Mouse (Mus musculus) forebrain, embryonic 11.5 days (tissue): ENCODE measurements around the gene Neil1. TPM values are rescaled to one million over a fixed set of nuclear protein-coding genes. Genes with fewer than 3 reads are reported as not detected.
A peak's percentile ranks its signal among the peaks of the same experiment; 100 is the strongest.

Source experiments
- ATAC-seq: fragments of 200-750 bp; cut with Nextera tagmentation; replicated peaks from 2 replicates; pipeline ENCODE4 v1.8.0; 2017; ENCODE audit warnings: moderate TSS enrichment; ENCODE audit not compliant: low FRiP score
- DNase-seq: peaks from one replicate; pipeline ENCODE4 v3.0.0-alpha.2; 2017; ENCODE audit warnings: low spot score
- H3K27ac ChIP-seq: fragments of 300-500 bp; sonication (generic); 2 replicates; pipeline ENCODE4 v1.5.1; 2014; ENCODE audit warnings: low read depth, low read length
- H3K27me3 ChIP-seq: fragments of 300-500 bp; sonication (generic); 2 replicates; pipeline ENCODE4 v1.6.1; 2014; ENCODE audit warnings: mild to moderate bottlenecking, low read length, mixed read lengths; ENCODE audit not compliant: control insufficient read depth, insufficient read depth
- H3K36me3 ChIP-seq: fragments of 300-500 bp; sonication (generic); 2 replicates; pipeline ENCODE4 v1.6.1; 2014; ENCODE audit warnings: mild to moderate bottlenecking, low read length, moderate library complexity, mixed read lengths; ENCODE audit not compliant: control insufficient read depth, insufficient read depth
- H3K4me1 ChIP-seq: fragments of 300-500 bp; sonication (generic); replicated peaks from 2 replicates; pipeline ENCODE4 v1.6.1; 2014; ENCODE audit warnings: low read length, mixed read lengths; ENCODE audit not compliant: control insufficient read depth, insufficient read depth
- H3K4me2 ChIP-seq: fragments of 300-500 bp; sonication (generic); 2 replicates; pipeline ENCODE4 v1.6.1; 2014; ENCODE audit warnings: low read depth, mild to moderate bottlenecking, low read length, moderate library complexity, mixed read lengths; ENCODE audit not compliant: severe bottlenecking
- H3K4me3 ChIP-seq: fragments of 300-500 bp; sonication (generic); 2 replicates; pipeline ENCODE4 v1.5.1; 2014; ENCODE audit warnings: low read depth, low read length
- H3K9ac ChIP-seq: fragments of 300-500 bp; sonication (generic); 2 replicates; pipeline ENCODE4 v1.6.1; 2014; ENCODE audit warnings: low read length
- H3K9me3 ChIP-seq: fragments of 300-500 bp; sonication (generic); 2 replicates; pipeline ENCODE4 v1.6.1; 2016; ENCODE audit warnings: low read length, mixed read lengths; ENCODE audit not compliant: control insufficient read depth
- WGBS: fragments of 180-500 bp; shearing (Covaris S2); extraction: QIAGEN DNeasy Blood & Tissue Kit; methylation state at CpG from one replicate; pipeline ENCODE4 v1.1.7; 2014; 5-methylcytosine and 5-hydroxymethylcytosine counted together
- polyA plus RNA-seq: library from polyadenylated mRNA; unstranded; fragments of >200 nt; fragmentation: Nextera tagmentation; extraction: Ambion mirVana; gene quantifications from 2 replicates; pipeline ENCODE4 v1.2.1, GENCODE M21; 2014

Gene Neil1
- polyA plus RNA-seq, result 5.2 and 5.4 TPM in 2 replicates

- DNase-seq (peak; percentile 85), ATAC-seq (peak; percentile 82)
- Histone ChIP-seq H3K36me3 (no peaks in the 10 kb centered on the region), H3K4me3 (peak within 1 kb of the TSS; percentile 46), H3K4me2 (peak within 1 kb of the TSS; percentile 81), H3K9me3 (no peaks in the 10 kb centered on the region), H3K27ac (peak within 1 kb of the TSS; percentile 73), H3K4me1 (0 out of 2 replicates have a peak, but pooled peaks cover 2% of the 10 kb centered on the region), H3K27me3 (no peaks in the 10 kb centered on the region), H3K9ac (peak within 1 kb of the TSS; percentile 74)
- 3% methylated on average over 27 of the region's 27 CpGs for WGBS
Measured at GRCm38 (mm10) chr9:57148144-57148878, at the start of gene Neil1. Gene Neil1, minus strand, starts transcription at chr9:57148305.

GRCm38 (mm10) chr9:57197414-57197813 lies 49.3 kb upstream of the Neil1 start:
- Histone ChIP-seq H3K27me3 (no peaks in the 10 kb centered on the region), H3K4me2 (no peak overlapping the region), H3K36me3 (no peaks in the 10 kb centered on the region), H3K27ac (no peak overlapping the region), H3K4me1 (no peaks in the 10 kb centered on the region), H3K4me3 (no peak overlapping the region), H3K9ac (no peak overlapping the region), H3K9me3 (no peaks in the 10 kb centered on the region)
- no peak for ATAC-seq
- WGBS, result 79% methylated on average over 8 of the region's 8 CpGs
- no peak for DNase-seq

- H3K4me2 ChIP-seq, result no peak overlapping the region
- DNase-seq (no peak), ATAC-seq (no peak)
- no peaks in the 10 kb centered on the region for H3K27me3 ChIP-seq
- 79% methylated on average over 3 of the region's 3 CpGs for WGBS
- no peaks in the 10 kb centered on the region for H3K9me3 ChIP-seq
- H3K27ac ChIP-seq, result no peak overlapping the region
- no peaks in the 10 kb centered on the region for H3K36me3 ChIP-seq
- no peaks in the 10 kb centered on the region for H3K4me1 ChIP-seq
- H3K9ac ChIP-seq, result no peak overlapping the region
- no peak overlapping the region for H3K4me3 ChIP-seq
Measured at GRCm38 (mm10) chr9:57196708-57197107, 48.6 kb upstream of the Neil1 start.

- Histone ChIP-seq H3K9ac (no peak overlapping the region), H3K36me3 (no peaks in the 10 kb centered on the region), H3K27me3 (no peaks in the 10 kb centered on the region), H3K4me3 (no peak overlapping the region), H3K4me2 (no peak overlapping the region), H3K27ac (no peak overlapping the region), H3K9me3 (no peaks in the 10 kb centered on the region), H3K4me1 (no peaks in the 10 kb centered on the region)
- DNase-seq (no peak), ATAC-seq (no peak)
- 83% methylated on average over 5 of the region's 5 CpGs for WGBS
Measured at GRCm38 (mm10) chr9:57168411-57168810, 20.3 kb upstream of the Neil1 start.

GRCm38 (mm10) chr9:57166173-57166572 lies 18.1 kb upstream of the Neil1 start:
- WGBS, result 90% methylated on average over 2 of the region's 2 CpGs
- Histone ChIP-seq H3K36me3 (no peaks in the 10 kb centered on the region), H3K4me1 (no peaks in the 10 kb centered on the region), H3K4me3 (no peak overlapping the region), H3K9me3 (no peaks in the 10 kb centered on the region), H3K27me3 (no peaks in the 10 kb centered on the region), H3K27ac (no peak overlapping the region), H3K4me2 (no peak overlapping the region), H3K9ac (no peak overlapping the region)
- ATAC-seq (no peak), DNase-seq (no peak)

GRCm38 (mm10) chr9:57163137-57163536 lies 15.0 kb upstream of the Neil1 start:
- DNase-seq (no peak), ATAC-seq (no peak)
- Histone ChIP-seq H3K9me3 (no peaks in the 10 kb centered on the region), H3K27me3 (no peaks in the 10 kb centered on the region), H3K36me3 (no peaks in the 10 kb centered on the region), H3K9ac (no peak overlapping the region), H3K4me1 (no peaks in the 10 kb centered on the region), H3K4me3 (no peak overlapping the region), H3K4me2 (no peak overlapping the region), H3K27ac (no peak overlapping the region)
- WGBS, result 50% methylated on average over 2 of the region's 2 CpGs

- no peak overlapping the region for H3K27ac ChIP-seq
- ATAC-seq (no peak), DNase-seq (no peak)
- WGBS, result 25% methylated on average over 3 of the region's 3 CpGs
- H3K36me3 ChIP-seq, result no peaks in the 10 kb centered on the region
- H3K27me3 ChIP-seq, result no peaks in the 10 kb centered on the region
- peaks cover 2% of the 10 kb centered on the region; the same call in 1 of the 2 replicates for H3K4me1 ChIP-seq
- H3K9me3 ChIP-seq, result no peaks in the 10 kb centered on the region
- no peak overlapping the region for H3K4me3 ChIP-seq
- no peak overlapping the region for H3K4me2 ChIP-seq
- H3K9ac ChIP-seq, result no peak overlapping the region
Measured at GRCm38 (mm10) chr9:57162496-57162895, 14.4 kb upstream of the Neil1 start.

- no peak overlapping the region for H3K27ac ChIP-seq
- 40% methylated on average over 11 of the region's 11 CpGs for WGBS
- H3K9ac ChIP-seq, result peak overlapping the region; percentile 40; the same call in 1 of the 2 replicates
Measured at GRCm38 (mm10) chr9:57158506-57158905, 10.4 kb upstream of the Neil1 start.

More at GRCm38 (mm10) chr9:57158506-57158905, 10.4 kb upstream of the Neil1 start:
- Histone ChIP-seq H3K4me1 (peaks cover 5% of the 10 kb centered on the region; the same call in 1 of the 2 replicates), H3K36me3 (no peaks in the 10 kb centered on the region; the same call in 1 of the 2 replicates), H3K4me3 (peak overlapping the region; percentile 74), H3K4me2 (peak overlapping the region; percentile 96), H3K27me3 (no peaks in the 10 kb centered on the region), H3K9me3 (no peaks in the 10 kb centered on the region)
- peak; percentile 40 for DNase-seq
- peak; percentile 50; the same call in 1 of the 2 replicates for ATAC-seq
